ENCODE assay signal across 11 mouse cellular contexts in genomic region chr11:82434832-82435182, GRCm38 (mm10). TPM values are rescaled to one million over a fixed set of nuclear protein-coding genes. Genes with fewer than 3 reads are reported as not detected.
A peak's percentile ranks its signal among the peaks of the same experiment; 100 is the strongest.
DNase-seq lines count a peak whose midpoint lies in the region; ATAC-seq and TF ChIP-seq lines count a peak whose summit lies in the region.
"Had no signal": no experiment of that assay in that cellular context is flagged by ENCODE, and none has a peak within 500 bp of the region (broad histone marks: within the 10 kb centered on the region; RNA-seq: fewer than 3 reads in every experiment).

No protein-coding gene starts in this region.

- H3K4me3 ChIP-seq in heart, embryonic 14.5 days (ENCODE audit: control insufficient read depth in 1 of 2, insufficient read depth in 1 of 2, low read depth in 1 of 2, low read length in 2 of 2) = peak overlapping the region in 1 of 2 experiments; percentile 29; a peak in 2 of 4 replicates
- peak overlapping the region; percentile 30; the same call in 1 of the 2 replicates for H3K4me3 ChIP-seq in G1E (ENCODE audit: low read depth, low read length)
- H3K4me3 ChIP-seq in forebrain, embryonic 16.5 days (replicated peaks; ENCODE audit: low read length) = peak overlapping the region; percentile 60
- no peak overlapping the region for H3K4me3 ChIP-seq in liver, postnatal 0 days (ENCODE audit: low read depth, low read length)

- DNase-seq in heart, adult 11 months = no peak
- DNase-seq in G1E (ENCODE audit: low spot score) (no peak), adipocyte (ENCODE audit: low spot score) (no peak)
- DNase-seq in liver, postnatal 0 days = no peak
- DNase-seq in gastrocnemius, adult 8-10 months (ENCODE audit: low spot score in 2 of 2) = no peak
- no peak for DNase-seq in urinary bladder, postnatal 25 days (ENCODE audit: low spot score)
- DNase-seq: cerebellum, adult 8-10 months; kidney, postnatal 36 days had no signal

- H3K4me1 ChIP-seq in heart, embryonic 14.5 days (ENCODE audit: control insufficient read depth in 2 of 2, insufficient read depth in 2 of 2, low read length in 2 of 2) = no peaks in the 10 kb centered on the region
- H3K4me1 ChIP-seq in G1E (ENCODE audit: insufficient read depth, low read depth, low read length) = no peaks in the 10 kb centered on the region
- H3K4me1 ChIP-seq in forebrain, embryonic 16.5 days (replicated peaks; ENCODE audit: control insufficient read depth, insufficient read depth, low read length) = peaks cover 9% of the 10 kb centered on the region
- no peaks in the 10 kb centered on the region for H3K4me1 ChIP-seq in liver, postnatal 0 days (ENCODE audit: insufficient read depth)

- H3K4me2 ChIP-seq in heart, embryonic 14.5 days (ENCODE audit: low read length) = peak overlapping the region; percentile 57
- peak overlapping the region; percentile 79 for H3K4me2 ChIP-seq in forebrain, embryonic 16.5 days (ENCODE audit: low read length)
- H3K4me2 ChIP-seq in liver, postnatal 0 days (ENCODE audit: low read depth, low read length) = peak overlapping the region; percentile 40; the same call in 1 of the 2 replicates

- H3K27me3 ChIP-seq in heart, embryonic 14.5 days (ENCODE audit: control insufficient read depth, insufficient read depth, low read length) = peaks cover 75% of the 10 kb centered on the region
- no peaks in the 10 kb centered on the region for H3K27me3 ChIP-seq in G1E (ENCODE audit: insufficient read depth, low read length)
- peaks cover 40% of the 10 kb centered on the region for H3K27me3 ChIP-seq in forebrain, embryonic 16.5 days (replicated peaks; ENCODE audit: control insufficient read depth, insufficient read depth, low read length)
- H3K27me3 ChIP-seq in liver, postnatal 0 days (ENCODE audit: insufficient read depth, low read length) = peaks cover 40% of the 10 kb centered on the region

- 4% methylated on average over 36 of the region's 36 CpGs for WGBS in heart, embryonic 14.5 days
- 5% methylated on average over 36 of the region's 36 CpGs for WGBS in forebrain, embryonic 16.5 days
- 7% methylated on average over 25 of the region's 36 CpGs for WGBS in liver, postnatal 0 days (ENCODE audit: insufficient replicate concordance)

- H3K27ac ChIP-seq in heart, embryonic 14.5 days (replicated peaks in 1 of 2; ENCODE audit: control insufficient read depth in 1 of 2, insufficient read depth in 1 of 2, low read depth in 2 of 2, low read length in 2 of 2) = no peak overlapping the region
- no peak overlapping the region for H3K27ac ChIP-seq in forebrain, embryonic 16.5 days (ENCODE audit: low read length)
- no peak overlapping the region for H3K27ac ChIP-seq in liver, postnatal 0 days (ENCODE audit: low read depth)

- H3K36me3 ChIP-seq in heart, embryonic 14.5 days (ENCODE audit: control insufficient read depth, insufficient read depth, low read length) = no peaks in the 10 kb centered on the region
- no peaks in the 10 kb centered on the region for H3K36me3 ChIP-seq in G1E (replicated peaks)
- H3K36me3 ChIP-seq in forebrain, embryonic 16.5 days (ENCODE audit: control insufficient read depth, insufficient read depth) = no peaks in the 10 kb centered on the region
- H3K36me3 ChIP-seq in liver, postnatal 0 days (replicated peaks; ENCODE audit: insufficient read depth, low read length) = no peaks in the 10 kb centered on the region

- TF ChIP-seq CTCF in G1E (IDR thresholded peaks at IDR 0.05; ENCODE audit: low read depth, low read length) = no peak
- TF ChIP-seq CTCF in liver, postnatal 0 days (IDR thresholded peaks at IDR 0.05; ENCODE audit: low read depth) = no peak

- no peak for ATAC-seq in heart, embryonic 14.5 days (ENCODE audit: insufficient number of reproducible peaks, insufficient read depth, low FRiP score, low read depth)
- no peak for ATAC-seq in G1E (ENCODE audit: extremely low read depth, insufficient number of reproducible peaks, low FRiP score, poor library complexity, severe bottlenecking)
- ATAC-seq in forebrain, embryonic 16.5 days = peak; percentile 74
- ATAC-seq in liver, postnatal 0 days = no peak

- no peaks in the 10 kb centered on the region for H3K9me3 ChIP-seq in heart, embryonic 14.5 days (ENCODE audit: control insufficient read depth, low read length)
- peaks cover 93% of the 10 kb centered on the region for H3K9me3 ChIP-seq in G1E (replicated peaks)
- H3K9me3 ChIP-seq in forebrain, embryonic 16.5 days (ENCODE audit: control insufficient read depth, low read length) = no peaks in the 10 kb centered on the region
- H3K9me3 ChIP-seq in liver, postnatal 0 days (ENCODE audit: low read length) = no peaks in the 10 kb centered on the region

- no peak for TF ChIP-seq EP300 in liver, postnatal 0 days (IDR thresholded peaks at IDR 0.05; ENCODE audit: low read depth)

- H3K9ac ChIP-seq in heart, embryonic 14.5 days (ENCODE audit: low read length) = no peak overlapping the region
- H3K9ac ChIP-seq in forebrain, embryonic 16.5 days (replicated peaks; ENCODE audit: low read depth, low read length) = peak overlapping the region; percentile 65
- H3K9ac ChIP-seq in liver, postnatal 0 days (replicated peaks) = no peak overlapping the region

RNA-seq across cellular contexts. Expression of gene Tmem132e, which starts 46.1 kb away (rescaled TPM):
- polyA plus RNA-seq in heart, embryonic 14.5 days (2014; fragmentation: Nextera tagmentation; extraction: Ambion mirVana) = 0.15 and 0.32 TPM in 2 replicates
- total RNA-seq in G1E (2014; fragmentation: Nextera tagmentation) = not detected in 2 replicates
- total RNA-seq in G1E (2017) = 0.06 TPM in 1 of 2 replicates, not detected in the other
- polyA plus RNA-seq in G1E (2012) = not detected in 2 replicates
- polyA plus RNA-seq in forebrain, embryonic 16.5 days (2015; fragmentation: Nextera tagmentation; extraction: Ambion mirVana) = 0.82 and 1.4 TPM in 2 replicates
- 0.40 TPM in 2 replicates for polyA plus RNA-seq in liver, postnatal 0 days (2015; fragmentation: Nextera tagmentation; extraction: Ambion mirVana)
- total RNA-seq in gastrocnemius, adult 8-10 months (2022) = not detected
- total RNA-seq: CH12.LX had no signal
